Mouse (Mus musculus): ENCODE measurements around the gene A030003K21Rik. TPM values are rescaled to one million over a fixed set of nuclear protein-coding genes. Genes with fewer than 3 reads are reported as not detected.
"Not testable (repeated sequence)": the region's sequence is repeated elsewhere in the genome, so short reads cannot be mapped to it uniquely, and the experiment has no call there.

A030003K21Rik gene
- not detected in 2 replicates for polyA plus RNA-seq (2012; rRNA removed)

DNA sequence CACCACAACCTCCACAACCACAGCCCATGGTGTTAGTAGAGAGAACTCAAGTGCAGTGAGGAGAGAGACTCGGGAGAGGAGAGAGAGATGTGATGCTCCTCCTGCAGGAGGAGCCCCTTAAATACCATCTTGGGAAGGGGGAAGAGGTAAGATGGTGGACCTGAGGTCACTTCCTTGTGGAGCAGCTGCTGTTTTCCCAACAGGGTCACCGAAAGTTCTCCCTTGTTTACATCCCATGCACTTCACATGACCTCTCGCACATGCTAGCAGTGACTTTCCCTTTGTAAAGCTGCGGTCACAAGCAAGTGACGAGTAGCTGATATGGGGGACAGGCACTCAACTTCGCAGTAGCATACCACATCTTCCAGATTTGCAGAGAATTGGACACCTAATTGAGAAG is at the start of gene A030003K21Rik:
Gene A030003K21Rik, minus strand, starts transcription at position 94 of the 400 bp plus-strand sequence.
- DNase-seq; H3K4me1 ChIP-seq (replicated peaks; ENCODE audit: control insufficient read depth, insufficient read depth, low read length); H3K4me3 ChIP-seq (ENCODE audit: control insufficient read depth, insufficient read depth, low read length); H3K27me3 ChIP-seq (ENCODE audit: control insufficient read depth, insufficient read depth, low read length); H3K36me3 ChIP-seq (ENCODE audit: control insufficient read depth, insufficient read depth, low read length); H3K27ac ChIP-seq (ENCODE audit: control insufficient read depth, insufficient read depth, low read length): not testable (repeated sequence)
- no CpG with 5 or more reads among the region's 6 CpGs for WGBS

DNA sequence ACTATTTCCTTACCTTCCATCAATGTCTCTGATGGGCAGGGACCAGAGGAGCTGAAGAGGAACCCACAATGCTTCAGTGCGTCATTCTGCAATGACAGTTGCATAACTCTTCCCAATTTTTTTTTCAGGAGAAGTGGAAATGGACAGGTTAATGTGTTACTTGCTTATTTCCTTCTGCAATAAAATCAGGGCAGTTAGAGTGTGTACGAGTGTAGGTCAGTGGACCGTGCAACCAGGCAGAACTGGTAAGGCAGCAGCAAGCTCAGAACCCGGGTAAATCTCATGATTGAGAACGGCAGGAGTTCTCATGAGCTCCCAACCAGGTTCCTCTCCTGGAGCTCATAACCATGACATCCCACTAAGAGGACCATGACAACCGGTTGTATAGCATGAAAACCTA is 48.9 kb upstream of the A030003K21Rik start:
- H3K4me1 ChIP-seq (replicated peaks; ENCODE audit: control insufficient read depth, insufficient read depth, low read length): no peaks in the 10 kb centered on the region
- DNase-seq: no peak
- no peak overlapping the region for H3K27ac ChIP-seq (ENCODE audit: control insufficient read depth, insufficient read depth, low read length)
- 92% methylated on average over 6 of the region's 6 CpGs for WGBS
- H3K4me3 ChIP-seq (ENCODE audit: control insufficient read depth, insufficient read depth, low read length): no peak overlapping the region
- H3K27me3 ChIP-seq (ENCODE audit: control insufficient read depth, insufficient read depth, low read length): no peaks in the 10 kb centered on the region
- H3K36me3 ChIP-seq (ENCODE audit: control insufficient read depth, insufficient read depth, low read length): no peaks in the 10 kb centered on the region
- no peak for TF ChIP-seq CTCF (IDR thresholded peaks at IDR 0.05; ENCODE audit: borderline replicate concordance, control insufficient read depth, extremely low read depth, insufficient read depth, low read length, poor library complexity)
- no peak for TF ChIP-seq POLR2A (IDR thresholded peaks at IDR 0.05; ENCODE audit: control insufficient read depth, extremely low read depth, insufficient read depth, low read length, poor library complexity)

DNA sequence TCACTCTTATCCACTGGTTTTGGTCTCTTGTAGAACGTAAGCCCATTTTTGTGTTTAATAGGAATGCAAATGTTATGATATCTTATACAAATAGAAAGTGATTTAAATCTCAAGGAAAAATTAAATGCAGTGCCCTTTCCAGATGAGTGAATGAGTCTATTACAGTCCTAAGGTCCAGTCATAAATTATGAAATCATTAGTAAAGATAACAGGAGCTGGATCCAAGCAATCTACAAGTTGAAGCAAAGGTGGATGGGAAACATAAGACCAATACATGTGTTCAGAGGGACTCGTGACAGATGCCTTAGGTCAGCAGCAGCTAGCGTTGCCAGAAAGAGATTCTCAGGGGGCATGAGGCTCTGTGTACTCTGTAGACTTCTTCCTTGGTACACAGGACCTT is 48.4 kb upstream of the A030003K21Rik start:
- H3K4me3 ChIP-seq (ENCODE audit: control insufficient read depth, insufficient read depth, low read length): no peak overlapping the region
- 89% methylated on average over 3 of the region's 3 CpGs for WGBS
- H3K27ac ChIP-seq (ENCODE audit: control insufficient read depth, insufficient read depth, low read length): no peak overlapping the region
- no peak for TF ChIP-seq POLR2A (IDR thresholded peaks at IDR 0.05; ENCODE audit: control insufficient read depth, extremely low read depth, insufficient read depth, low read length, poor library complexity)
- no peak for TF ChIP-seq CTCF (IDR thresholded peaks at IDR 0.05; ENCODE audit: borderline replicate concordance, control insufficient read depth, extremely low read depth, insufficient read depth, low read length, poor library complexity)
- no peaks in the 10 kb centered on the region for H3K36me3 ChIP-seq (ENCODE audit: control insufficient read depth, insufficient read depth, low read length)
- H3K4me1 ChIP-seq (replicated peaks; ENCODE audit: control insufficient read depth, insufficient read depth, low read length): no peaks in the 10 kb centered on the region
- H3K27me3 ChIP-seq (ENCODE audit: control insufficient read depth, insufficient read depth, low read length): no peaks in the 10 kb centered on the region
- no peak for DNase-seq

DNA sequence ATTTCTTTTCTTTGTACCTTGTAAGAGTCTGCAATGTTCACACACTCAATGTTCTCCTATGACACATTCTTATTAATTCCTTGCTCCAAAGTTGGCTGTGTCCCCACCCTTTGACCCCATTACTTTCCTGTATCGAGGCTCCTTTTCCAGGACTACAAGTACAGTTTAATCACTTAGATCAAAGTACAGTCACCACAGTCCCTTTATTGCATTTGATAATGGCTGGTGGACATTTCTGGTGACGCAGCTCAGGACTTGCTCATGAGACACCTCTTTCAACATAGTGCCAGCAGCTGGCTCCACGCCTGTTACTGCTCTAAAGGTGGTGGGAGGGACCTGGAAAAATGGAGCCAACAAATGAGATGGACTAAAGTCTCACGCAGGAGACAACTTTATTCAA is 47.9 kb upstream of the A030003K21Rik start:
- 88% methylated on average over 4 of the region's 4 CpGs for WGBS
- DNase-seq: no peak
- Histone ChIP-seq H3K4me1 (replicated peaks; ENCODE audit: control insufficient read depth, insufficient read depth, low read length) (no peaks in the 10 kb centered on the region), H3K27me3 (ENCODE audit: control insufficient read depth, insufficient read depth, low read length) (no peaks in the 10 kb centered on the region), H3K27ac (ENCODE audit: control insufficient read depth, insufficient read depth, low read length) (no peak overlapping the region), H3K4me3 (ENCODE audit: control insufficient read depth, insufficient read depth, low read length) (no peak overlapping the region), H3K36me3 (ENCODE audit: control insufficient read depth, insufficient read depth, low read length) (no peaks in the 10 kb centered on the region)
- no peak for TF ChIP-seq POLR2A (IDR thresholded peaks at IDR 0.05; ENCODE audit: control insufficient read depth, extremely low read depth, insufficient read depth, low read length, poor library complexity)
- TF ChIP-seq CTCF (IDR thresholded peaks at IDR 0.05; ENCODE audit: borderline replicate concordance, control insufficient read depth, extremely low read depth, insufficient read depth, low read length, poor library complexity): no peak

DNA sequence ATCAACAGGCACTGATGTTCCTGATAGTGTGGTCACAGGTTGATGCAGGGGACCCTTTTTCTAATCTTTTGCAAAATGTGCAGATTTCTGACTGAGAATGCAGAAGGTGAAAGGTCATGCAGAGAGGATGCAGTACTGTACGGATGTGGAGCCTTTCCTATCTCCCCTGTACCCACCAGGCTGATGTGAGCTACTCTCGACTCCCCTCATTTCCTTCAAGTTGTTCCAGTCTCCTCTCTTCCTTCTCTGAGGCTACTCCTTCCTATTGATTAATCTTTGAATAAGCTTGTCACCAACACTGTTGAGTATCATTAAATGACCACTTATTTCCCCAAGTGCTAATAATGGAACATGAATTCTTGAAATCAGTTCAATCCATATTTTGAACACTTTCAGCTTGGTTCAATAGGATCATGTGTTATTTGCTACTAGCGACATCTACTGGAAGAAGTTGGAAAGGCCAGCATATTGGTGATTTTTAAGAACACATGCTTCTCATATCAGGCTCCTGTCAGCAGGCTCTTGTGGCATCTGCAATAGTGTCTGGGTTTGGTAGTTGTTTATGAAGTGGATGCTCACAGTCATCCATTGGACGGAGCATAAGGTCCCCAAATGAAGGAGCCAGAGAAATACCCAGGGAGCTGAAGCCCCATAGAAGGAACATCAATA is 44.5 kb upstream of the A030003K21Rik start:
- 34% methylated on average over 4 of the region's 4 CpGs for WGBS
- H3K4me3 ChIP-seq (ENCODE audit: control insufficient read depth, insufficient read depth, low read length): no peak overlapping the region
- no peak overlapping the region for H3K27ac ChIP-seq (ENCODE audit: control insufficient read depth, insufficient read depth, low read length)
- DNase-seq: peak; percentile 42
- H3K27me3 ChIP-seq (ENCODE audit: control insufficient read depth, insufficient read depth, low read length): no peaks in the 10 kb centered on the region
- no peaks in the 10 kb centered on the region for H3K36me3 ChIP-seq (ENCODE audit: control insufficient read depth, insufficient read depth, low read length)
- TF ChIP-seq CTCF (IDR thresholded peaks at IDR 0.05; ENCODE audit: borderline replicate concordance, control insufficient read depth, extremely low read depth, insufficient read depth, low read length, poor library complexity): no peak
- no peak for TF ChIP-seq POLR2A (IDR thresholded peaks at IDR 0.05; ENCODE audit: control insufficient read depth, extremely low read depth, insufficient read depth, low read length, poor library complexity)
- H3K4me1 ChIP-seq (replicated peaks; ENCODE audit: control insufficient read depth, insufficient read depth, low read length): no peaks in the 10 kb centered on the region

DNA sequence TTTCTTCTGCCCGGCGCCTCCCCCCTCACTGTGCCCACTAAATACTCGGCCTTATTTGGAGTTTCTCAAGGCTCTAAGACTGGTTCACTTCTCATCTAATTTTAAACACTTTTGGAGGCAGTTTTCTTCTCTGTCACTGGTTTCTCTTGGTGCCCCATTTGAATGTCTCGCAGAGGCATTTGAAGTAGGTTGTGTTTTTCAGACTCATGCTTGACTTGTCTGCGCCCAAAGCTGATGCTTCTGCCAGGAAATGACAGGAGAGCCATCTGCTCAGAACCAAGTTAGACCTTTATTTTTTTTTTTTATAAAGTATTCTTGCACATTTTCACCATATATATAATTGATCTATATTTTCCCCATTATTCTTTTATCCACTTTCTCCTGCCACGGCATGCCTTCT is 43.5 kb upstream of the A030003K21Rik start:
- Histone ChIP-seq H3K4me3 (ENCODE audit: control insufficient read depth, insufficient read depth, low read length) (no peak overlapping the region), H3K27ac (ENCODE audit: control insufficient read depth, insufficient read depth, low read length) (no peak overlapping the region), H3K4me1 (replicated peaks; ENCODE audit: control insufficient read depth, insufficient read depth, low read length) (no peaks in the 10 kb centered on the region), H3K27me3 (ENCODE audit: control insufficient read depth, insufficient read depth, low read length) (no peaks in the 10 kb centered on the region), H3K36me3 (ENCODE audit: control insufficient read depth, insufficient read depth, low read length) (no peaks in the 10 kb centered on the region)
- WGBS: 90% methylated on average over 6 of the region's 6 CpGs
- no peak for DNase-seq
- TF ChIP-seq POLR2A (IDR thresholded peaks at IDR 0.05; ENCODE audit: control insufficient read depth, extremely low read depth, insufficient read depth, low read length, poor library complexity): no peak

DNA sequence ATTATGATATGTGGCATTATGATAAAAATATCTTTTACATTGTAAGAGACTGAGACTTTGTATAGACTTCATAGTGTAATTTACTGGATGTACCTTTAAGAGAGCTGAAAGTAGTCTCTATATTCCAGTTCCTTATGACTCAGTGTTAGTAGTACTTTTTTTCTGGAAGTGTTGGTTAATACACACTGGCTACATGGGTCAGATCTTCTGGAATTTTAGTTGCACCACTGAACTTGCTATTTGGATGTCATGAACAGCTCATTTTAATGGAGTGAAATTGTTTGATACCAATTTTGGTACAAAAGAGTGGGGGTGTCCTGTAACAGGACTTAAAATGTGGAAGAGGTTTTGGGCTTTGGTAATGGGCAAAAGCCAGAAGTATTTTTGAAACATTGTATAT is 34.7 kb upstream of the A030003K21Rik start:
- TF ChIP-seq POLR2A (IDR thresholded peaks at IDR 0.05; ENCODE audit: control insufficient read depth, extremely low read depth, insufficient read depth, low read length, poor library complexity) (no peak), CTCF (IDR thresholded peaks at IDR 0.05; ENCODE audit: borderline replicate concordance, control insufficient read depth, extremely low read depth, insufficient read depth, low read length, poor library complexity) (no peak)
- Histone ChIP-seq H3K4me3 (ENCODE audit: control insufficient read depth, insufficient read depth, low read length) (no peak overlapping the region), H3K4me1 (replicated peaks; ENCODE audit: control insufficient read depth, insufficient read depth, low read length) (peaks cover 8% of the 10 kb centered on the region), H3K27me3 (ENCODE audit: control insufficient read depth, insufficient read depth, low read length) (no peaks in the 10 kb centered on the region), H3K27ac (ENCODE audit: control insufficient read depth, insufficient read depth, low read length) (no peak overlapping the region), H3K36me3 (ENCODE audit: control insufficient read depth, insufficient read depth, low read length) (no peaks in the 10 kb centered on the region)
- DNase-seq: no peak

All from thymus, adult 2 months (tissue).